In the genomic region with DNA sequence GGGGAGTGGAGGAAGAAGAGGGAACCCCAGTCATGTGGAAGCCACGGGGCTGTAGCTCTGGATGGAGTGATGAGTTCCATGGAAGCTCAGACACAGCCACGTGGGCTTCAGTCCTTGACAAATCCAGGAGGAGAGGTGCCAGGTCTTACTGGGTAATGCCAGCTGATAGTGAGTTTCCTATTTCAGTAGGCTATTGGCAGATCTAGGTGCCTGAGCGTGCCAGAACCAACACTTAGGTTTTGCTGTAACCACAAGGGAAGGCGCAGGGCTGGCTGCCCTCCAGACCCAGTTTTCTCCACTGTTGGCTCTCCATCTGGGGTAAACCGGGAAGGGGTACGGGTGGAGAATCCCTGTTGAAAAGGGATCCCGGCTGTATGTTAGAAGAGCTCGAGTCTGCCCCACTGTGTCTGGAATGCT, we compare ENCODE assay signal across 8 mouse cellular contexts.
DNase-seq lines count a peak whose midpoint lies in the region; ATAC-seq lines count a peak whose summit lies in the region.

No protein-coding gene starts in this region.

- H3K36me3 ChIP-seq in heart, embryonic 10.5 days: peaks cover 55% of the 10 kb centered on the region

- no peaks in the 10 kb centered on the region for H3K27me3 ChIP-seq in heart, embryonic 10.5 days (ENCODE audit: insufficient read depth, poor library complexity, severe bottlenecking)

- H3K9me3 ChIP-seq in heart, embryonic 10.5 days: no peaks in the 10 kb centered on the region

- WGBS in heart, embryonic 10.5 days: 80% methylated on average over 8 of the region's 8 CpGs

- no peak overlapping the region for H3K27ac ChIP-seq in heart, embryonic 10.5 days

- DNase-seq in heart, adult 18-20 months: peak; percentile 83 to 88
- no peak for DNase-seq in heart, embryonic 10.5 days (ENCODE audit: low spot score)
- peak; percentile 74 for DNase-seq in adrenal gland, postnatal 14 days
- peak; percentile 38 to 48 for DNase-seq in frontal cortex, postnatal 14 days (ENCODE audit: low spot score in 2 of 2)
- peak; percentile 38 for DNase-seq in layer of hippocampus, adult 11-12 months (ENCODE audit: low spot score)
- DNase-seq in lung, postnatal 25 days (ENCODE audit: low spot score): peak; percentile 66
- no peak for DNase-seq in embryo, embryonic 10.5 days (ENCODE audit: low spot score)

- no peak overlapping the region for H3K4me3 ChIP-seq in heart, embryonic 10.5 days

- no peak for ATAC-seq in monocyte, adult 5-6 weeks (replicated peaks; ENCODE audit: insufficient number of reproducible peaks, low FRiP score, low TSS enrichment, poor library complexity, severe bottlenecking)

- H3K4me1 ChIP-seq in heart, embryonic 10.5 days: peaks cover 5% of the 10 kb centered on the region

Comparison
In these comparisons a context has a peak if more than half of its experiments do, and no peak if none do; other contexts are left out.
1. DNase-seq: peak in heart, adult 18-20 months (2 of 2), adrenal gland, postnatal 14 days (single experiment), frontal cortex, postnatal 14 days (2 of 2), layer of hippocampus, adult 11-12 months (single experiment) and lung, postnatal 25 days (single experiment); none in heart, embryonic 10.5 days (single experiment) and embryo, embryonic 10.5 days (single experiment).